Mouse (Mus musculus) CH12.LX (cell line): ENCODE measurements around the gene Myom1. TPM values are rescaled to one million over a fixed set of nuclear protein-coding genes. Genes with fewer than 3 reads are reported as not detected.

Source experiments
- DNase-seq: peaks from one replicate; pipeline ENCODE4 v3.0.0-alpha.2; 2013; ENCODE audit errors: extremely low read depth
- H3K27ac ChIP-seq: 2 replicates; pipeline ENCODE4 v1.5.1; 2012; ENCODE audit warnings: low read depth, mild to moderate bottlenecking, control low read depth, moderate library complexity; ENCODE audit not compliant: insufficient read depth
- H3K27me3 ChIP-seq: replicated peaks from 2 replicates; pipeline ENCODE3; 2012; ENCODE audit warnings: inconsistent platforms
- H3K36me3 ChIP-seq, 2 experiments: replicated peaks in 1 of 2; 2 replicates each; pipeline versions ENCODE3 to v1.6.1; 2012; ENCODE audit warnings: inconsistent platforms in 1 of 2, low read length in 1 of 2, mild to moderate bottlenecking in 1 of 2, mixed read lengths in 1 of 2, moderate library complexity in 1 of 2; ENCODE audit not compliant: control insufficient read depth in 1 of 2, insufficient read depth in 1 of 2
- H3K4me1 ChIP-seq, 2 experiments: 2 replicates each; pipeline ENCODE4 v1.6.1; 2012; ENCODE audit warnings: inconsistent platforms in 1 of 2, moderate library complexity in 1 of 2; ENCODE audit not compliant: insufficient read depth in 2 of 2, control insufficient read depth in 1 of 2
- H3K4me2 ChIP-seq: 2 replicates; pipeline ENCODE4 v1.6.1; 2012; ENCODE audit warnings: low read depth, mild to moderate bottlenecking, control low read depth; ENCODE audit not compliant: poor library complexity, insufficient read depth, severe bottlenecking
- H3K4me3 ChIP-seq, 3 experiments: fragments of 150-350 bp in 1 of 3; sonication (generic) in 1 of 3; replicated peaks in 1 of 3; 2 replicates each; pipeline versions ENCODE3 to v1.5.1; 2011 to 2012; ENCODE audit warnings: low read depth in 2 of 3, low read length in 2 of 3, mild to moderate bottlenecking in 2 of 3, moderate library complexity in 2 of 3, control low read depth in 1 of 3, improper control_type of control experiment in 1 of 3, inconsistent platforms in 1 of 3, mixed read lengths in 1 of 3; ENCODE audit not compliant: poor library complexity in 1 of 3
- H3K79me2 ChIP-seq: replicated peaks from 2 replicates; pipeline ENCODE4 v1.6.1; 2012; ENCODE audit warnings: mild to moderate bottlenecking, moderate library complexity; ENCODE audit not compliant: control insufficient read depth, poor library complexity, insufficient read depth, severe bottlenecking; ENCODE audit errors: extremely low read depth
- H3K9ac ChIP-seq: 2 replicates; pipeline ENCODE4 v1.6.1; 2012; ENCODE audit warnings: low read depth, mild to moderate bottlenecking, control low read depth, moderate library complexity; ENCODE audit not compliant: insufficient read depth
- H3K9me3 ChIP-seq: replicated peaks from 2 replicates; pipeline ENCODE3; 2012; ENCODE audit warnings: low read length, inconsistent platforms, mixed read lengths
- BHLHE40 ChIP-seq: IDR thresholded peaks from 2 replicates; pipeline ENCODE4 v1.6.1; 2011; ENCODE audit warnings: mild to moderate bottlenecking, low read depth, low read length, improper control_type of control experiment
- CHD2 ChIP-seq: IDR thresholded peaks from 2 replicates; pipeline ENCODE4 v1.6.1; 2011; ENCODE audit warnings: low read length, improper control_type of control experiment
- E2F4 ChIP-seq: IDR thresholded peaks from 2 replicates; pipeline ENCODE4 v1.6.1; 2011; ENCODE audit warnings: low read depth, low read length, improper control_type of control experiment; ENCODE audit not compliant: insufficient replicate concordance
- EP300 ChIP-seq: IDR thresholded peaks from 2 replicates; pipeline ENCODE4 v1.6.1; 2011; ENCODE audit warnings: low read length, improper control_type of control experiment
- HCFC1 ChIP-seq: IDR thresholded peaks from 2 replicates; pipeline ENCODE4 v1.6.1; 2012; ENCODE audit warnings: low read depth, mild to moderate bottlenecking, inconsistent platforms, low read length, improper control_type of control experiment
- JUN ChIP-seq: IDR thresholded peaks from 2 replicates; pipeline ENCODE4 v1.6.1; 2011; ENCODE audit warnings: low read depth, mild to moderate bottlenecking, low read length, improper control_type of control experiment, moderate library complexity; ENCODE audit not compliant: insufficient read depth
- JUND ChIP-seq: conservative IDR thresholded peaks from 2 replicates; pipeline ENCODE4 v1.6.1; 2011; ENCODE audit warnings: low read depth, low read length, improper control_type of control experiment
- MAFK ChIP-seq: IDR thresholded peaks from 2 replicates; pipeline ENCODE4 v1.6.1; 2011; ENCODE audit warnings: low read length, improper control_type of control experiment; ENCODE audit not compliant: insufficient replicate concordance
- MAZ ChIP-seq: IDR thresholded peaks from 2 replicates; pipeline ENCODE4 v1.6.1; 2012; ENCODE audit warnings: low read depth, mild to moderate bottlenecking, inconsistent platforms, low read length, improper control_type of control experiment, moderate library complexity
- MEF2A ChIP-seq: IDR thresholded peaks from 2 replicates; pipeline ENCODE4 v1.6.1; 2014; ENCODE audit warnings: low read depth, mild to moderate bottlenecking, inconsistent platforms, low read length, improper control_type of control experiment, borderline replicate concordance
- MXI1 ChIP-seq: IDR thresholded peaks from 2 replicates; pipeline ENCODE4 v1.6.1; 2011; ENCODE audit warnings: mild to moderate bottlenecking, low read depth, low read length, improper control_type of control experiment
- MYC ChIP-seq: IDR thresholded peaks from 2 replicates; pipeline ENCODE4 v1.6.1; 2011; ENCODE audit warnings: low read depth, mild to moderate bottlenecking, improper control_type of control experiment, low read length
- NELFE ChIP-seq: IDR thresholded peaks from 2 replicates; pipeline ENCODE4 v1.6.1; 2011; ENCODE audit warnings: low read depth, low read length, improper control_type of control experiment
- POLR2AphosphoS2 ChIP-seq: IDR thresholded peaks from 2 replicates; pipeline ENCODE4 v1.6.1; 2011; ENCODE audit warnings: low read depth, low read length, improper control_type of control experiment
- RCOR1 ChIP-seq: conservative IDR thresholded peaks from 2 replicates; pipeline ENCODE4 v1.6.1; 2012; ENCODE audit warnings: low read depth, mild to moderate bottlenecking, inconsistent platforms, low read length, improper control_type of control experiment
- SMC3 ChIP-seq: IDR thresholded peaks from 2 replicates; pipeline ENCODE4 v1.6.1; 2011; ENCODE audit warnings: low read depth, low read length, improper control_type of control experiment
- TBP ChIP-seq: conservative IDR thresholded peaks from 2 replicates; pipeline ENCODE4 v1.6.1; 2011; ENCODE audit warnings: low read depth, low read length, improper control_type of control experiment
- TCF12 ChIP-seq: IDR thresholded peaks from 2 replicates; pipeline ENCODE4 v1.6.1; 2014; ENCODE audit warnings: low read depth, mild to moderate bottlenecking, inconsistent platforms, low read length, improper control_type of control experiment
- USF2 ChIP-seq: conservative IDR thresholded peaks from 2 replicates; pipeline ENCODE4 v1.6.1; 2011; ENCODE audit warnings: low read depth, low read length, improper control_type of control experiment
- ZC3H11A ChIP-seq: IDR thresholded peaks from 2 replicates; pipeline ENCODE4 v1.6.1; 2012; ENCODE audit warnings: low read depth, mild to moderate bottlenecking, inconsistent platforms, low read length, improper control_type of control experiment
- ZMIZ1 ChIP-seq: IDR thresholded peaks from 2 replicates; pipeline ENCODE4 v1.6.1; 2012; ENCODE audit warnings: low read depth, mild to moderate bottlenecking, inconsistent platforms, low read length, improper control_type of control experiment
- ZNF384 ChIP-seq: IDR thresholded peaks from 2 replicates; pipeline ENCODE4 v1.6.1; 2012; ENCODE audit warnings: low read depth, low read length, improper control_type of control experiment, inconsistent platforms
- dilution Hi-C: fragments of 300-500 bp; cut with MboI; formaldehyde crosslinking; loops from 2 replicates; pipeline ENCODE4 v1.14.3; 2020; ENCODE audit warnings: low sequenced_read_pairs; ENCODE audit not compliant: extremely low pct_unique_long_range_greater_than_20kb, extremely low pct_ligation_motif_present
- in situ Hi-C: fragments of 300-500 bp; cut with MboI; formaldehyde crosslinking; loops from 3 replicates; pipeline ENCODE4 v1.14.3; 2019; ENCODE audit warnings: low sequenced_read_pairs, low pct_ligation_motif_present, low pct_unique_long_range_greater_than_20kb, mixed read lengths
- polyA plus RNA-seq: library from polyadenylated mRNA; unstranded; fragments of >175 nt; gene quantifications from 2 replicates; pipeline ENCODE4 v1.2.1, GENCODE M21; 2012; ENCODE audit warnings: low read depth; ENCODE audit not compliant: insufficient read length
- total RNA-seq, 2 experiments: library from RNA; depleted of rRNA; stranded (reverse); fragments of 300-350 nt in 1 of 2; fragments of >200 nt in 1 of 2; gene quantifications; 2 replicates each; pipeline ENCODE4 v1.2.3; 2012 to 2014

Gene Myom1
- total and polyA plus RNA-seq, 3 experiments, result 0.26 to 0.93 (median 0.55) TPM

DNA sequence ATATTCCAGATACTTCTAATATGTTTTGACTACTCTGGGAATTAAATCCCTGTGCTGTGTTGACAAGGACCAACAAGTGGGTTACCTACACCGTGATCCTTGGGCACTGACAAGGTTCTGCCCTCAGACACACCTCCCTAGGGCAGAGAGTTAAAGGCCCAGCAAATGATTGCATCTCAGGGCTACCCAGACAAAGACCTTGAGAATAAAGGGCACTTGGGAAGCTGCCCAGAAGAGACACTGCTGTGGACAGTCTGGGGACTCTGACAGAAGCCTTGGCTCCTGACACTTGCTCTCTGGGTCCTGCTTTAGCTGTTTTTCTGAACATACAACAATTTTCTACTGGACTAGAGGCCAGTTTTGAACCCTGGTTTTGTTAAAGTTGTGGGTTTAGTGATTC lies 152.8 kb downstream of the Myom1 start:
- H3K27ac ChIP-seq, result no peak overlapping the region
- no peaks in the 10 kb centered on the region for H3K9me3 ChIP-seq
- H3K27me3 ChIP-seq, result no peaks in the 10 kb centered on the region
- no peak overlapping the region for H3K9ac ChIP-seq
- H3K36me3 ChIP-seq, result no peaks in the 10 kb centered on the region
- TF ChIP-seq CHD2 (no peak), ZC3H11A (no peak), RCOR1 (no peak), ZNF384 (no peak), MAZ (no peak), HCFC1 (no peak), E2F4 (no peak), POLR2AphosphoS2 (no peak), NELFE (no peak), ZMIZ1 (no peak), TBP (no peak), JUN (no peak), USF2 (no peak), EP300 (no peak), TCF12 (no peak), MEF2A (no peak), MXI1 (no peak), JUND (no peak)
- no peak overlapping the region for H3K4me2 ChIP-seq
- no peak for DNase-seq
- no peaks in the 10 kb centered on the region for H3K79me2 ChIP-seq
- no peak overlapping the region for H3K4me3 ChIP-seq
- in situ Hi-C loops, result no loop called here
- dilution Hi-C loops, result no loop called here
- H3K4me1 ChIP-seq, result no peaks in the 10 kb centered on the region

DNA sequence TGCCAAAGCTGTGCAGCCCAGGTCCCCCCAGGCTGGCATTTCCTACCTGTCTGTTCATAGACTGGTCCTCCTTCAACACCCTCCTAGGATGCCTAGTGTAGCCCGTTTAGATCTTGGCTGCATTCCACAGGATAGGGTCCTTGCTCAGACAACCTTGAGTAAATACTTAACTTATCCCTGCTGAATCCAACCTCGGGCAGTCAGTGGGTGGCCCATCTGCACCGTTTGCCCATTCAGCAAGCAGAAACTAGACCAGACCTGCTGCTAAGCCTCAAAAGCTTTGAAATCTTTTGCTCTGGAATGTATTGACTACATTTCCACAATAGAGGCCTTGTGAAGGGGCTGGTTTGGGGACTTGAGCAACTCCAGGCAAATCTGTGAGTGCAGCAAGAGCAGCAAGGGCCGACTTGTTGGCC lies 156.7 kb downstream of the Myom1 start:
- no peaks in the 10 kb centered on the region for H3K9me3 ChIP-seq
- dilution Hi-C loops, result no loop called here
- no peaks in the 10 kb centered on the region for H3K36me3 ChIP-seq
- peaks cover 0 to 10% of the 10 kb centered on the region in 2 experiments; a peak in 1 of 4 replicates for H3K4me1 ChIP-seq
- no peak overlapping the region for H3K9ac ChIP-seq
- in situ Hi-C loops, result no loop called here
- DNase-seq, result no peak
- H3K4me2 ChIP-seq, result no peak overlapping the region
- H3K79me2 ChIP-seq, result no peaks in the 10 kb centered on the region
- H3K27me3 ChIP-seq, result no peaks in the 10 kb centered on the region
- no peak overlapping the region for H3K27ac ChIP-seq
- H3K4me3 ChIP-seq, result no peak overlapping the region
- TF ChIP-seq SMC3 (no peak), MYC (no peak), BHLHE40 (no peak), TBP (no peak), MEF2A (no peak), CHD2 (no peak), MAFK (no peak)
